Mouse (Mus musculus): Measurements from ENCODE around the gene Armc2. TPM values are rescaled to one million over a fixed set of nuclear protein-coding genes. Genes with fewer than 3 reads are reported as not detected.

Gene Armc2
- 1.2 and 2.9 TPM in 2 replicates for total RNA-seq (2021)
- long read RNA-seq, partial matches to known transcripts, result 0 of 1 reads
- long read RNA-seq, other reads (novel, unspliced or antisense), result 1 of 1 reads

GRCm38 (mm10) chr10:42018016-42018949 lies at the start of gene Armc2:
Gene Armc2 (minus strand): TSS chr10:42018442.
- peak; percentile 79 for DNase-seq

GRCm38 (mm10) chr10:42064446-42064845 lies 46.2 kb upstream of the Armc2 start:
- DNase-seq, result no peak

DNA sequence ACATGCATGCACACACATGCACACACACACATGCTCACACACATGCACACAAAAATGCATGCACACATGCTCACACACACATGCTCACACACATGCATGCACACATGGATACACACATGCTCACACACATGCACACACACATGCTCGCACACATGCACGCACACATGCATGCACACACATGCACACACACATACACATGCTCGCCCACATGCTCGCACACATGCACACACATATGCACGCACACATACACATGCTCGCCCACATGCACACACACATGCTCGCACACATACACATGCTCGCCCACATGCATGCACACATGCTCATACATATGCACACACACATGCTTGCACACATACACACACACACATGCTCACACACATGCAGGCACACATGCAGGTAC lies 41.3 kb upstream of the Armc2 start:
- no peak for DNase-seq

- no peak for DNase-seq
Observed at GRCm38 (mm10) chr10:42057746-42058145, 39.5 kb upstream of the Armc2 start.

GRCm38 (mm10) chr10:42057231-42057601 lies 39.0 kb upstream of the Armc2 start:
- DNase-seq, result no peak

DNA sequence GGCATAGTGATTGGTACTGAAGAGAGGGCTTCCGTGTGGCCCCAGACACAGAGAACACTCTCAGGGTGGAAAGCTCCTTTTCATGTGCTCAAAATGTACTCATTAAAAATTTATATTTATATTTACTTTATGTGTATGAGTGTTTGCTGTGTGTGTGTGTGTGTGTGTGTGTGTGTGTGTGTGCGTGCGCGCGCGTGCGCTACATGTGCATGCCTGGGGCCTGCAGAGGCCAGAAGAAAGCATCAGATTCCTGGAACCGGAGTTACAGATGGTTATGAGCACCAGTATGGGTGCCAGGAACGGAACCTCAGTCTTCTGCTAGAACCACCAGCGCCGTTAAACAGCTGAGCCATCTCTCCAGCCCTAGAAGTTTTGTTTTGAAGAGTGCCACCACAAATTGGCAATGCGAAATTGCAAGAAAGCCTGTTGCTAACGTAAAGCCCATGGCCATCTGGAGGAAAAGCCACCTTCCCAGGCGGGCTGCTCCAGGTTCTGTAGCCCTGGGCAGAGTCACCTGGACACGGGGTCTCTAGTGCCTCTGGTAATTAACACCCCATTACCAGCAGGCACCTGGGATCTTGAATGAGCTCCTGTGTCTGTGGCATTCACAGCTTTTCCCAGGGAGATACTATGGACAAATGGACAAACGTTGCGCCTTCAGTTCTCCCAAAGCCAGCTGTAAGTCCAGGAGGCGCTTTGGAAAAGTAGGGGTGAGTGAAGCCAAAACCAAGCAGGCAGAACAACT lies 38.4 kb upstream of the Armc2 start:
- no peak for DNase-seq

DNA sequence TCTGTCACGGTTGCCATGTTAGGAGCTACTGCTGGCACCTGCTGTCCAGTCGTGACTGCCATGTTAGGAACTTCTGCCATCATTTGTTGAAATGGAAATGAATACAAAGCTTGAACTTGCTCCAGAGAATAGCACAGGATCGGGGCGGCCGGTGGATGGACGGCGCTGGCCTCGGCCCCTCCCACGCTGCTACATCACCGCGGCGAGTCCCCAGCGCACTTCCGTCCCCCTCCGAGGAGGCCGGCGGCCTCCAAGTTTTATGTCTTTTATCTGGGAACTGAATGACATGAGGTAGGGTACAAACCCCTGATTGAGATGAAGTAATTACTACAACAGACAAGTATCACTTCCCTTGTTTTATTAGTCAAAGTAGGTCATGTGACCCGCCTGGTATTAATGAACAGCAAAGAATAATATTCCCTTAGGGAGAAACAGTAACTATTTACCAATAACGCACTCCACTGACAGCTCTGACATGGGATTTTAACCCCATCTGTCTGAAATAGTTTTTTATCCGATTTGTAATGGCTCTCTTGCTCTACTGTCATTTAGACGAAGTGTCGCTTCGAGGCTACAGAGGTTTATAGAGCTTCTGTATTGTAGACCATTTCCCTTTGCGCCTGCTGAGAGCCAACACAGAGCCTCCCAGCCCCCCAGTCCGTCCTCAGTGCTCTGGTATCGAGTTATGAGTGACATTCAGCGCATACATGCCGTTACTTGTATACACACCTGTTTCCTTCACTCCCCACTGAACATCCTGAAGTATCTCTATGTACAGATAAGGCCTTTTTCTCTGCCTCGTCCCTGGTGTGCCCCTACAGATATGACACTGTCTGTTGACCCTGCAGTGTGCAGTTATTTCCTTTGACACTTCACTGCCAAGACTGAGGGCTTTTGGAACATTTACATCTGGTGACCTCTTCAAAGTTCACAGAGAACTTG lies 37.3 kb upstream of the Armc2 start:
- DNase-seq, result no peak

- DNase-seq, result no peak
Observed at GRCm38 (mm10) chr10:42051069-42051468, 32.8 kb upstream of the Armc2 start.

DNA sequence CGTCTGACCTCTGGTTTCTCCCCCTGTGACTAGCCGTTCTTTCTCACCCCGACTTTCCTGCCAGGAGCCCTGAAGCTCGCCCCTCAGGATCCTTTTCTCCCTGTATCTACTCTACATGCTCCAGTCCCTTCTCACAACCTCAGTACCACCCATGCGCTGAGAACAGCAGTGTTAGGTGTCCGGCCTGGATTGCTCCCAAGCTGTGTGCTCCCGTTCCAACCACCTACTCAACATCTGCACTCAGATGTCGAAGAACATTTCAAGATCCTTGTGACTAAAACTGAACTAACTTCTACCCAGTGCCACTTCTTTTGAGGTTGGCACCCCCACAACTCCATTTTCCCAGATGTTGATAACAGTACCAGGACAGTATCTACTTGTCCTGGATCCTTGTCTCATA lies 30.4 kb upstream of the Armc2 start:
- no peak for DNase-seq

- DNase-seq, result no peak
Observed at GRCm38 (mm10) chr10:42044574-42044973, 26.3 kb upstream of the Armc2 start.

DNA sequence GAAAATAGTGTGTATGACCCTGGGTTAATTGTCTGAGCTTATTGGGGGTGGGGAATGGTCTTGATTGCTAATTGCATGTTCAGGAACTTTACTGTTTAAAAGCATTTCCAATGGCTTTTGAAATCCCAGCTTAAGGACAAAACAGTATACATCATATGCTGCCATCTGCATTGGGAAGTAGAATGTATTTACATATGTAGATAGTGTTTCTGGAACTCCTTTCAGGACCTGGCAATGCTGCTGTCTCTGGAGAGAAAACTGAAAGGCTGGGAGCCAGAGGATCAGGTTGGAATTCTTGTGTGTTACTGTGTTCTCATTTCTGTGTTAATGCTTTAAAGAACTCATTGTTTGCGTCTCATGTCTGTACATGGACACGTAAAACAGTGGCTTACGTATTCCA lies 25.1 kb upstream of the Armc2 start:
- DNase-seq, result no peak

DNA sequence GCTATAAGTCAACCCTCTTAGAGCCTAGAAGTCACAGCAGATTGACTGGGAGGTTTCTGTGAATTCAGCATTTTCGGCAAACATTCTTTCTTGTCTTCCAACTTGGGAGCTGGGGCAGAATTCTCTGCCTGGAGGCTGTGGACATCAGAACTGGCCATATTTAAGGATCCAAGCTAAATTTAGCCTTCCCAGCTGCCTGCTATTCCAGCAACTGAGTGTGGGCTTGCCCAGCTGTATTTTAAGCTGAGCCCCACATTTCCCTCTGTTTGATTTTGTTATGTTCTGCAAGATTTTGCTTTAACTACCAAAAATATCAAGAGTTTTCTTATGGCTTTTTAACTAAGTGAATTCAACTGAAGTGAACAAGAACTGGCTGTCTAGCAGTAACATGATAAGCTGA lies 24.6 kb upstream of the Armc2 start:
- no peak for DNase-seq

GRCm38 (mm10) chr10:42042087-42042486 lies 23.8 kb upstream of the Armc2 start:
- DNase-seq, result no peak

DNA sequence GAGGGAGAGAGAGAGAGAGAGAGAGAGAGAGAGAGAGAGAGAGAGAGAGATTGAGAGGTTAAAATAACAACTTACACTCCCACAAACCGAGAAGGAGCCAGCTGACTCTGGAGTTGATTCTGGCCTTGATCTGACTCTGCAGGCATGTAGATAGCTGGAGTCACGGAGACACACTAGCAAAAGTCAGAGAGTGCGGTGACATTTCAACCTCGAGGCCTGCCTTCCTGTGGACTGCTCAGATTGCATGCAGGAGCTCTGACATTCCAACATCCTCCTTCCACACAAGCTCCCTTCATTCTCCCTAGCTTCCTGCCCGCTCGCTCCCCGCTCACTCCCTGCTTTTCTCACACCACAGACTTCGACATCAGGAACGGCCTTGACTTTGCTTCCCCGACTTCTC lies 20.3 kb upstream of the Armc2 start:
- no peak for DNase-seq

DNA sequence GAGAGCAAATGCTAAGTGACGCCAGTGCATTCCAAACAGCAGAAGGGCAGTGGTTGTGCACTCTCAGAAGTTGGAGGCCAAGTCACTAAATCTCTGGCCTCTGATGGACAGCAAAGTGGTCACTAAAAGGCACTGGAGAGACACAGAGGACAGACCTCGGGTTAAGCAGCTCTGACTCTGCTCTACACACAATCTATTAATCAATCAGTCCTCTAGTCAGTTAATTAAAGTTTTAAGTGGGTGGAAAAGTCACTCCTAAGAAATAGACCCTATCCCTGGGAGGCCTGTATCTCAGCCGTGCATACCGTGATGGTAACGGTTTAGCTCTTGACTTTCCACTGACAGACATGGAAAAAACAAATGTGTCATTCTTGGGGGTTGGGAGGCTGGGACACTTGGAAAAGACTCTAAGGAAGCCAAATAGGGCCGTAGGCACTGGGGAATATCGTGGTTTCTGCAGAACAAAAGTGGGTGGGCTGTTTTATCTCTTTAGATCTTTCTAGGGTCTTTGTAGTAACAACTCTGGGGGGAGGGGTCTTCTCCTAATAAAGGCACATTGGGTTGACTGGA lies 19.1 kb upstream of the Armc2 start:
- no peak for DNase-seq

DNA sequence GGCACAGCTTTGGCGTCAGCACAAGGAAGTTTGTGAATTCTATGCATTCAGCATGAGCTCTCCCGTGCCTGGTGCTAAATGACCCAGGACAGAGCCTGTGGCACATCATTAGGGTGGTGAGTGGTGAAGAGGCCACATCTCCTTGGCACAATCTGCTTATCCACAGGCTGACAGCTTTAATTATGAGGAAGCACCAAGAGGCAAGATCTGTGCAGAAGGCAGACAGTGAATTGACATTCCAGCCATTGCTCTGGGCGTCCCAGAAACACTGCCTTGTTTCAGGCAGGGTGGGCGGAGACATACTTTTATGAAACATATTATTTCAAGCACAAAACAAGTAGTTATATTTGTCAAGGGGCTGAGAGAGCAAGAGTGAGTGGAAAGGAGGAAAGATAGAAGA lies 18.6 kb upstream of the Armc2 start:
- no peak for DNase-seq

DNA sequence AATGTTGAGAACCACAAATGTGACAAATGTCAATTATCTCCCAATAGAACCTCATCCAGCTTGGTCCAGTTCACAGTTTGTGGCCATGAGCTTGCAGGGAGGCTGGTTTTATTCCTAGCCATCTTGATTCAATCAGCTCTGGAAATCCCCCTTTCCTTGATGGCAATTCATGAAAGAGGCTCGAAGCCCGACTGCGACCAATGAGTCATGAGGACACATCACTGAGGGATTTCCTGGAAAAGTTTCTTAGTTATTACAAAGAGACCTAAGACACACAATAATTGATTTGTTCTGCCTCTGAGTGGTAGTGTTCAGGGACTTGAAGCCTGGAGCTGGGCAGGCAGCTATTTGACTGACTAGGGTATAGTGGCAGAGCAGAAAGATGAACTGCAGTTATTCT lies 15.3 kb upstream of the Armc2 start:
- no peak for DNase-seq

GRCm38 (mm10) chr10:42031021-42031420 lies 12.8 kb upstream of the Armc2 start:
- peak; percentile 88 for DNase-seq

GRCm38 (mm10) chr10:42029502-42029901 lies 11.3 kb upstream of the Armc2 start:
- DNase-seq, result no peak

GRCm38 (mm10) chr10:42027337-42027736 lies 9.1 kb upstream of the Armc2 start:
- no peak for DNase-seq

GRCm38 (mm10) chr10:42024406-42024805 lies 6.2 kb upstream of the Armc2 start:
- DNase-seq, result no peak

DNA sequence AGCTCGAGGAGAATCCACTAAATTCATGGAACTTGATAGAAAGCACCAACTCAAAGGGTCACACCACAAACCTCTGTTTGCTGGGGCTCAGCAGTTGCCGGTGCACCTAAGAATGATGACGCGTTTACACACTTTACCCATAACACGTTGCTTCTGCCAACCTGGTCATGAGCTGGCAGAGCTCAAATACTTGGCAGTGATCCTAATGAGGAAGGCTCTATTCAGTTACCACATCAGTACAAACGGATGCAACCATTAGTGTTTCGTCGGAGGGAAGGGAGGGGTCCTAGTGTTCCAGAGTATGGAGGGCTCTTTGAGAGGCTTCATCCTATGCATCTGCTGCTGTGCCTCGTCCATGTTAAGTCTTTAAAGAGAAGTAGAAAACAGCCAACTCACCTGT lies 3.3 kb upstream of the Armc2 start:
- no peak for DNase-seq
